Mouse (Mus musculus): ENCODE measurements around the gene Osbpl6.

The Osbpl6 gene

DNA sequence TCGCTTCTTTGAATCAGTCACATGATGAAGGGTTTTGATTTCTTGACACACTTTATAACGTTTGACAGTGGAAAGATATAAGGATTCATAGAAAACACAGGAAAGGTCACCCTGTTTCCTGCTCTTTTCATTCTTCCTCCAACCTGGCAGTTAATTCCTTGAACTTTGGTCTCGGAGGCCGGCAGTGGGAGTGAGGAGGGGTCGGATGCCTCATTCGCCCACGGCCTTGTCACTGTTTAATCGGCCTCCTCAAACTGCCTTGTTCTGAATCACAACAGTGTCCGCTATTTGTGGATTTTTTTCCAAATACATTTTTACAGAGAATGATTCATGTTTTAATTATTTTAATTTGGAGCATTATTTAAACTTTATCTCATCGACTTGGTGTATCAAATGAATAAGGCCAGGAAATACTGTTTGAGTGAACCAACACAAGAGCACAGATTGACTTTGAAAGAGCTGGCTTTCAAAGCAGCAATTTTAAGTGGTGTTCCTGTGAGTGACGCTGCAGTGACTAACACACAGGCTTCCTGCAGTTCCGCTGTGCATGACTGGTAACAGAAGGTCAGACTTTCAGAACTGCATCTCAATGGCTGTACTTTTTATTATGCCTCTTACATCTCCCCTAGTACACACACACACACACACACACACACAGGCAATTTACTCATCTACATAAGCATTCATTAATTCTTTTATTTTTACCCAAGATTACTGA is 98.0 kb downstream of the Osbpl6 start:
- no peak for DNase-seq

DNA sequence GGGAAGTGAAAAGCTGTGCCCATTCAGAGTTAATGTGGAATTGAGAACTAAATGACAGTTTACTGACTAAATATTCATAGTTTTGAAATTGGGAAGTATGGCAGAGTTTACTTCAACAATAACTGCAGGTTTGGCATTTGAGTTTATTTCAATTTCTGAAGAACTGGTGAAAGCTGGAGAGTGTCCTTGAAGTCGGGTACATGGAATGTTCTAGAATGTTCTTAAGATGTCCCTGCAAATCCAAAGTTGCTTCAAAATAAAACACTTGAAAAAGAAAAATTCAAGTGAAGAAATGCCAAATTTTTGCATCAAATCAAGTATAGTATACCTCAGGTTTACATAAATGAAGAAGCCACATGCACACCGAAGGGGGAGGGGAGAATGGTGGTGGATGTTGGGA is 98.7 kb downstream of the Osbpl6 start:
- no peak for DNase-seq

GRCm38 (mm10) chr2:76511281-76511721 is 105.0 kb downstream of the Osbpl6 start:
- no peak for DNase-seq

DNA sequence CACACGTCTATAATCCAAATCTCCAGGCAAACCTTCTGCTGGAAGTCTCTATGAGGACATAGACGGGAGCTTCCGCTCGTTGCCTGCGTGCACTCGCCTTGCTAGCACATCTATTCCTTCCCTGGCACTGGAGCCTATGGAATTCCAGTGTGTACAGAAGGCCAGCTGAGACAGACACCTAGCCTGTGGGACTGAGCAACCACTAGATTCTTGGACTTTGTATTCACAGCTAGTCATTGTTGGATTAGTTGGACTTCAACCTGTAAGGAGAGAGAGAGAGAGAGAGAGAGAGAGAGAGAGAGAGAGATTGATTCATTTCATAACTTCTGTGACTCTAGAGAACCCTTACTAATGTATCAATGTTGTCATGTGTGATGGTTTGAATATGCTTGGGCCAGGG is 105.8 kb downstream of the Osbpl6 start:
- no peak for DNase-seq

GRCm38 (mm10) chr2:76512888-76513287 is 106.6 kb downstream of the Osbpl6 start:
- DNase-seq = no peak

GRCm38 (mm10) chr2:76513296-76513695 is 107.0 kb downstream of the Osbpl6 start:
- DNase-seq = no peak

DNA sequence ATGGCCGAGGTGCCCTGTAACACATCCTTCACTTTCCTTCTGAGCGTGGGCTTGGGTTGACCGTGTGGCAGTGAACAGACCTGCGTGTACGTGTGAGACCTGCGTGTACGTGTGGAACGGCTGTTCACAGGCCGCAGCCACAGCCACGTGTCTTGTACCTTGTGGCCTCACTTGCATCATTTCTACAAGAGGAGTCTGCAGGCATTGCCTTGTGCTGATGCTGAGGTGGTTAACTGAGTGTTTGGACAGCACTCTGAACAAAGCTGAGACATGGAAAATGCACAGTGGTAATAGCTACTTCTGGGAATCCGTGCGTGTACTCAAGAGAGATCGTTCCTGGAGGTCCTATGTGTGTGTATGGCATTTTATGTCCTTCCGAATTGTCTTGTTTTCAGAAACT is 111.2 kb downstream of the Osbpl6 start:
- DNase-seq = no peak

DNA sequence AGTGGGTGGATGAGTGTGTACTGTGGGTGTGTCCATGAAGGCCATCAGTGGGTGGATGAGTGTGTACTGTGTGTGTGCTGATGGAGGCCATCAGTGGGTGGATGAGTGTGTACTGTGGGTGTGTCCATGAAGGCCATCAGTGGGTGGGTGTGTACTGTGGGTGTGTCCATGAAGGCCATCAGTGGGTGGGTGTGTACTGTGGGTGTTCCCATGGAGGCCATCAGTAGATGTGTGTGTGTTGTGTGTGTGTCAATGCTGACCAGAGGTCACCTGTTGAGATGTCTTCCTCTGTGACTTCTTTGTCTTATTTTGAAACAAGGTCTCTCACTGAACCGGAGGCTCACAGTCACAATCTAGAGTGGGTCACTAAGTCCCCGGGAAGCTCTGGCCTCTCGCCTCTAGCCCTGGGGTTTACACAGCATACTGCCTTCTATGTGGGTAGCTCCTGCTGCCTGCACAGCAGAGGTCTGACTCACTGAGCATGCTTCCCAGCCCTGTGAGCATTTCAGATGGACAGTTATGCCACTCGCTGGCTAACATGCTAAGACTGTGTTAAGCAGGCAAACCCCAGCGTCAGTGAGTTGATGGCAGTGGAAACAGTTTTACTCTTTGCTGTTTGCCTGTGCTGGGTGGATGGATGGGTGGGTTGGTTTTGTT is 112.2 kb downstream of the Osbpl6 start:
- DNase-seq = no peak

GRCm38 (mm10) chr2:76521585-76521984 is 115.3 kb downstream of the Osbpl6 start:
- no peak for DNase-seq

DNA sequence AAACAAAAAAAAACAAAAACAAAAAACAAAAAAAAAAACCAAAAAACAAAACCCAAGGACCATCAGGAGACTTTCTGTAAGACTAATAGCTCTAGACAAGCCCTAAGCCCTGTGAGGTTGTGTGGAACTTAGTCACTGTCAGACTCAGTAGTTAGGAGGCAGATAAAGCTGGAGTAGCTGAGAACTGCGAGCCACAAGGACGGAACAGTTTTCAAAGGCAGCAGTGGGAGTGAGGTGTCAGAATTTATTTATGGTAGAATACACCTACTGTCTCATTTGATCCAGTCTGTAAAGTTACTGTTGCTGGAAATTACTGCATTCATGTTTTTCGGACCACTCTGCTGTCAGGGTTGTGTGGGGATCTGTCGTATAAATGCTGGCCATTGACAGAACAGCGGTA is 118.1 kb downstream of the Osbpl6 start:
- DNase-seq = no peak

DNA sequence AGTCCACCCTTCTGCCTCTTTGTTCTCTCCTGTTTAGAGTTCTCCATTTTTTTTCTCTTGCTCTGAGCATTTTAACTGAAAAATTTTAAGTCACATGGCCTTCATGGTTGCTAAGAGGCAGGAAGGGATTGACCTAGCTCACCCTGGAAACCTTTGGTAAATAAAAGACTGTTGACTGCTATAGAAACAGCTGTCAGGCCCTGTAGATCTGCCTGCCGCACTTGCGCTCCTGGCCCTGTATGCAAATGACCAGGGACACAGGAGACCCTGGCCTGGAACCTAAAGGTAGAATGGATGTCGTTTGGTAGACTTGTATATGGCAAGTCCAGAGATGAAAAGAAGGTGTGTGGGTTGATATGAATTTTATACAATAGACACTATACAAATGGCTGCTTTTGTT is 119.3 kb downstream of the Osbpl6 start:
- no peak for DNase-seq

- DNase-seq = no peak
Measured at GRCm38 (mm10) chr2:76532490-76533126, 126.3 kb downstream of the Osbpl6 start.

GRCm38 (mm10) chr2:76534932-76535331 is 128.6 kb downstream of the Osbpl6 start:
- no peak for DNase-seq

- no peak for DNase-seq
Measured at GRCm38 (mm10) chr2:76541900-76542299, 135.6 kb downstream of the Osbpl6 start.

DNA sequence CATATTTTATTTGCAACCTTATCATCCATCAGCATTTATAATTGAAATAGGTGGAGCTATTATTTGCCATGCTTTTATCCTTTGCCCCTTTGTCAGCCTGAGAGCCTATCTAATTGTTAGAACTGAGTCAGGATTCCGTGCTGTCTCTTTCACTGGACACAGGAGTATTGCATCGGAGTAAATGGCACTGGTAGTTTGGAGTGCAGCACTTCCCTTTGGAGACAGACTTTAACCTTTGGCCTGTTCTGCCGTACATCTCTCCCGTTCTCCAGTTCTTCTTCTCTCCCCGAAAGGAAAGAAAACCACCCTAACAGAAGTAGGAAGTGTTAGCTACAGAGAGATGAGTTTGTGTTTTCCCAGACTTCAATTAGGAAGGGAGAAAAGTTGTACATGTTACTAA is 136.6 kb downstream of the Osbpl6 start:
- no peak for DNase-seq

- no peak for DNase-seq
Measured at GRCm38 (mm10) chr2:76545539-76545938, 139.2 kb downstream of the Osbpl6 start.

DNA sequence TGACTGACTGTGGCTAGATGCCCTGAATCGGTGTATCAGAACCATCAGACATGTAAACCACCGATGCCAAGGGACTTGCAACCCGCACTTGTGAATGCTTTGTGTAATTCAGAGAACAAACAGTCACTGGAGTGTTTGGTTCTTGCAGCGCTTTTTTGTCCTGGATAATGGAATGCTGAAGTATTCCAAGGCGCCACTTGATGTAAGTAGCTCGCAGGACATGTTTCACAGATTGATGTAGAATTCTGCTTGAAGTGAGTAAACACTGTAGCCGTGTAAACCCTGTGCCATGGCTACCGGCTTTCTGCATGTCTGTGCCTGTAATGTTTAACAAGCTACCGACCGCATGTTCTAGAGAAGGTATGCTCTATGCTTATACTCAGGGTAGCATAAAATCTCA is 141.9 kb downstream of the Osbpl6 start:
- no peak for DNase-seq

DNA sequence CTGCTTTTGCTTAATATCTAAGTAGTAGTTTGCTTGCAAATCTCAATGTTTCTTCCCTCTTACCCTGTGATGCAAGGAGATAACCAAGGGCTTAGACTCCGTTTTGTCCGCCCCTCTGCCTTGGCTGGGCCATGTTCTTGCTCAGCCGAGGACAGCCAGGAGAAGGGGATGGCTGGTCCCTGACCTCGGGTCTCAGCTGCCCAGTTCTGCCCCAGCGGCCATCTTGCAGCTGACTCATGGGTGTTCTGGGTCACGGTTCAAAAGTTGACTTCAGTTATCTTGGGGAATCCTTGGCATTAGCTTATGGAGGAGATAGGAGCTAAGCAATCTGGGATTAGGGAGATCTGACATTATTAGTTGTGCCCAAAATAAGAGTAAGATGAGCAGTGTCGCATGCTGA is 142.5 kb downstream of the Osbpl6 start:
- no peak for DNase-seq

- no peak for DNase-seq
Measured at GRCm38 (mm10) chr2:76549316-76549715, 143.0 kb downstream of the Osbpl6 start.

DNA sequence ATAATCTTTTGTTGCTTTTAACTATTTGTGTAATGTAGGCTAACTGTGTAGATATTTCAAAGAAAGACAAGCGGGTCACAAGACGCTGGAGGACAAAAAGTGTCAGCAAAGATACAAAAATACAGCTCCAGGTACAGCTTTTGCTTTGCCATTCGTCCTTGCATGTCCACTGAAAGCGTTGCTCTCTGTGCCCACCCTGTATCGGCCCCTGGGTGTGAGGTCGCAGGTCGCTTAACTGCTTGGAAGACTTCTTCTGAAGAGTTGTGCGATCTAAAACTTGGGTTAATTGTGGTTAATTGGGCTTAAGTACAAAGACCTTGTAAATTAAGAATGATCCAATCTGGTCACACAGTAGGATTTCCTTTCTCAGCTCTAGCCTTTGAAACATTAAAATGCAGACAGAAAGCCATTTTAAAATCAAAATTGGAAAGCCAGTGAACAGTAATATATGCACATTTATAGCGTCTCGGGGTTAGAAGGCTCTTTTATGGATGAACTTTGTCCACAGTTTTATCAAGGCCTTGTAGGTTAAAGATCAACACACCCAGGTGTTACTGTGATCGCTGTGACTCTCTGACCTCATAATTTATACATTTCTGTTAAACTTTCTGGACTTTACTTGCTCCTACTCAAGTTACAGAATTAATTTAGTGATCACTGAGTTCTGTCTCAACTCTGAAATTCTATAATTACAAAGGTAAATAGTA is 149.7 kb downstream of the Osbpl6 start:
- no peak for DNase-seq

DNA sequence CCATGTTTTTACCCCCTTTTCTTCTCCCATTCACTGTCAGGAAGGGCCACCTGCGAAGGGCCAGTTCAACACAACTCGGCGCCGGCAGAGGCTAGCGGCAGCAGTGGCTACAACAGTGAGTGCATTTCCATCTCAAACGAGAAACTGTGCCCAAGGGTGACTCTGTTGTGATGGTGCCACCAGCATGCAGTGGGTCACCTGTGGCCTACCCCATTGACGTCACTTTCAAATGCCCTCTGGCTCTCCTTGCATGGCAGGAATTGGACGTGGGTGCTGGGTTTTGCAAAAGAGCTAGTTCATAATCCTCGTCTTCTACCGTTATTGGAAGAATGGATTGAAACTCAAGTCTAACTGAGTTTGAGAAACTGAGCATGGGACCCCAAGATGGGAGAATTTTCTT is 153.8 kb downstream of the Osbpl6 start:
- DNase-seq = no peak

DNA sequence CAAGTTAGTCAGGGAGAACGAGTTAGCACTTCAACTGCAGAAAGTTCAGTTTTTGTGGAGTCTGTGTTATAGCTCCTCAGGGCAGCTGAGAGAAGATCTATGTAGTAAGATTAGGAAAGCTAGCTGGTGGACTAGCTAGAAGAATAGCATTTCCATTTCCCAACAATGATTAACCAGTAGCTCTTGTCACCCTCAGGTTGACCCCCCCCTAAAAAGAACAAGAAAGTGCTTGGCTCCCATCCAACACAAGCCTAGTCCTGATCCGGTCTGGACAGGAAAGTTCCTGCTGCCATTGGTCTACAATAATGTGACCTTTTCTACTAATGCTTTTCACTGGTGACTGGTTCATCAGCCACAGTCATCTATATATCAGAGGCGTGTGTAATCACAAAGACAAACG is 157.6 kb downstream of the Osbpl6 start:
- no peak for DNase-seq

- no peak for DNase-seq
Measured at GRCm38 (mm10) chr2:76566933-76567551, 160.7 kb downstream of the Osbpl6 start.

Data from thymus, postnatal 25 days (tissue).